Mouse (Mus musculus) liver, embryonic 14.5 days (tissue): ENCODE results near the gene Mark2.
A peak's percentile ranks its signal among the peaks of the same experiment; 100 is the strongest.

Experiments
- CTCF ChIP-seq: IDR thresholded peaks from 2 replicates; pipeline ENCODE4 v1.5.1; 2016; ENCODE audit warnings: antibody characterized with exemption, low read depth, control low read depth
- EP300 ChIP-seq: IDR thresholded peaks from 2 replicates; pipeline ENCODE4 v1.6.1; 2016; ENCODE audit warnings: antibody characterized with exemption, low read depth

GRCm38 (mm10) chr19:7268722-7269090 is 73.0 kb downstream of the Mark2 start:
- TF ChIP-seq CTCF: peak; percentile 76
- TF ChIP-seq EP300: no peak
